Mouse (Mus musculus): ENCODE measurements at regions not wholly inside any gene's neighbourhood (a gene's known extent, or its start where the extent isn't known, plus 50 kb on each side); places are given as distances from the start of the nearest gene placed in this dataset.
"Not testable (repeated sequence)": the region's sequence is repeated elsewhere in the genome, so short reads cannot be mapped to it uniquely, and the experiment has no call there.

- Histone ChIP-seq H3K27me3 (ENCODE audit: control insufficient read depth, insufficient read depth, low read length) (no peaks in the 10 kb centered on the region), H3K36me3 (ENCODE audit: control insufficient read depth, insufficient read depth, low read length) (no peaks in the 10 kb centered on the region), H3K4me2 (ENCODE audit: low read length) (no peak overlapping the region), H3K9ac (replicated peaks; ENCODE audit: low read length) (no peak overlapping the region), H3K27ac (replicated peaks; ENCODE audit: low read depth, low read length) (no peak overlapping the region), H3K9me3 (ENCODE audit: control insufficient read depth, low read length) (no peaks in the 10 kb centered on the region), H3K4me1 (ENCODE audit: control insufficient read depth, insufficient read depth, low read length) (no peaks in the 10 kb centered on the region), H3K4me3 (replicated peaks; ENCODE audit: low read depth, low read length) (no peak overlapping the region)
- ATAC-seq (ENCODE audit: low FRiP score, low TSS enrichment), result no peak
- no peak for DNase-seq
- 61% methylated on average over 25 of the region's 25 CpGs for WGBS
Observed at GRCm38 (mm10) chr10:43667086-43667690, 89.1 kb downstream of the Cd24a start.

- Histone ChIP-seq H3K27ac (replicated peaks; ENCODE audit: low read depth, low read length) (no peak overlapping the region), H3K9ac (replicated peaks; ENCODE audit: low read length) (no peak overlapping the region), H3K27me3 (ENCODE audit: control insufficient read depth, insufficient read depth, low read length) (no peaks in the 10 kb centered on the region), H3K36me3 (ENCODE audit: control insufficient read depth, insufficient read depth, low read length) (no peaks in the 10 kb centered on the region), H3K4me1 (ENCODE audit: control insufficient read depth, insufficient read depth, low read length) (no peaks in the 10 kb centered on the region), H3K4me2 (ENCODE audit: low read length) (no peak overlapping the region), H3K9me3 (ENCODE audit: control insufficient read depth, low read length) (no peaks in the 10 kb centered on the region), H3K4me3 (replicated peaks; ENCODE audit: low read depth, low read length) (no peak overlapping the region)
- DNase-seq (no peak), ATAC-seq (ENCODE audit: low FRiP score, low TSS enrichment) (no peak)
- 86% methylated on average over 11 of the region's 11 CpGs for WGBS
Observed at GRCm38 (mm10) chr10:43667732-43668247, 89.7 kb downstream of the Cd24a start.

GRCm38 (mm10) chr10:43669471-43669870, 91.4 kb downstream of the Cd24a start:
- Histone ChIP-seq H3K27me3 (ENCODE audit: control insufficient read depth, insufficient read depth, low read length) (no peaks in the 10 kb centered on the region), H3K4me1 (ENCODE audit: control insufficient read depth, insufficient read depth, low read length) (no peaks in the 10 kb centered on the region), H3K9me3 (ENCODE audit: control insufficient read depth, low read length) (no peaks in the 10 kb centered on the region), H3K4me2 (ENCODE audit: low read length) (no peak overlapping the region), H3K4me3 (replicated peaks; ENCODE audit: low read depth, low read length) (no peak overlapping the region), H3K36me3 (ENCODE audit: control insufficient read depth, insufficient read depth, low read length) (no peaks in the 10 kb centered on the region), H3K27ac (replicated peaks; ENCODE audit: low read depth, low read length) (no peak overlapping the region), H3K9ac (replicated peaks; ENCODE audit: low read length) (no peak overlapping the region)
- DNase-seq, result no peak
- ATAC-seq (ENCODE audit: low FRiP score, low TSS enrichment), result no peak
- 78% methylated on average over 5 of the region's 5 CpGs for WGBS

DNA sequence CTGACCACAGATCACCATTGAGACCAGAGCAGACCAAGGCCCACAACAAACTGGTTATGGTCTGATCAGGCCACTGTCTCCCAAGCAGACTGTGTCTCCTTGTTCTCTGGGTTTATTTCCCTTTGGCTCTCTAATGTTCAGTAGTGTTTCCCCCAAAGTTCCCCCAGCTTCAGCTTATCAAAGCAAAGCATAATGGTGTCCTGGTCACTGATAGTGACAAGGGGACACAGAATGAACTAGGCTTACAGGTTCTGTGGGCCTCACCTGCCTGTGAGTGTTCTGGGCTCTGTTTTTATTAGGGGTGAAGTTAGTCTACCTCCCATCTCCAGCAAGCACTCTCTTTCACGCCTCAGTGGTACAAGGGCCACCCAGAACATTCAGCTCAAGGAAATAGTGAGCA, 92.7 kb downstream of the Cd24a start:
- DNase-seq, result no peak
- no peak overlapping the region for H3K9ac ChIP-seq (replicated peaks; ENCODE audit: low read length)
- H3K27me3 ChIP-seq (ENCODE audit: control insufficient read depth, insufficient read depth, low read length), result no peaks in the 10 kb centered on the region
- no peak overlapping the region for H3K4me2 ChIP-seq (ENCODE audit: low read length)
- H3K9me3 ChIP-seq (ENCODE audit: control insufficient read depth, low read length), result no peaks in the 10 kb centered on the region
- no peaks in the 10 kb centered on the region for H3K36me3 ChIP-seq (ENCODE audit: control insufficient read depth, insufficient read depth, low read length)
- H3K27ac ChIP-seq (replicated peaks; ENCODE audit: low read depth, low read length), result no peak overlapping the region
- no peak overlapping the region for H3K4me3 ChIP-seq (replicated peaks; ENCODE audit: low read depth, low read length)
- 75% methylated on average over 1 of the region's 1 CpGs for WGBS
- H3K4me1 ChIP-seq (ENCODE audit: control insufficient read depth, insufficient read depth, low read length), result no peaks in the 10 kb centered on the region
- no peak for ATAC-seq (ENCODE audit: low FRiP score, low TSS enrichment)

GRCm38 (mm10) chr10:43671785-43672184, 93.7 kb downstream of the Cd24a start:
- H3K4me1 ChIP-seq (ENCODE audit: control insufficient read depth, insufficient read depth, low read length), result no peaks in the 10 kb centered on the region
- H3K27ac ChIP-seq (replicated peaks; ENCODE audit: low read depth, low read length), result no peak overlapping the region
- DNase-seq (no peak), ATAC-seq (ENCODE audit: low FRiP score, low TSS enrichment) (no peak)
- H3K9me3 ChIP-seq (ENCODE audit: control insufficient read depth, low read length), result no peaks in the 10 kb centered on the region
- H3K27me3 ChIP-seq (ENCODE audit: control insufficient read depth, insufficient read depth, low read length), result no peaks in the 10 kb centered on the region
- H3K36me3 ChIP-seq (ENCODE audit: control insufficient read depth, insufficient read depth, low read length), result no peaks in the 10 kb centered on the region
- no peak overlapping the region for H3K4me3 ChIP-seq (replicated peaks; ENCODE audit: low read depth, low read length)
- no peak overlapping the region for H3K9ac ChIP-seq (replicated peaks; ENCODE audit: low read length)
- no peak overlapping the region for H3K4me2 ChIP-seq (ENCODE audit: low read length)
- WGBS, result 78% methylated on average over 3 of the region's 3 CpGs

DNA sequence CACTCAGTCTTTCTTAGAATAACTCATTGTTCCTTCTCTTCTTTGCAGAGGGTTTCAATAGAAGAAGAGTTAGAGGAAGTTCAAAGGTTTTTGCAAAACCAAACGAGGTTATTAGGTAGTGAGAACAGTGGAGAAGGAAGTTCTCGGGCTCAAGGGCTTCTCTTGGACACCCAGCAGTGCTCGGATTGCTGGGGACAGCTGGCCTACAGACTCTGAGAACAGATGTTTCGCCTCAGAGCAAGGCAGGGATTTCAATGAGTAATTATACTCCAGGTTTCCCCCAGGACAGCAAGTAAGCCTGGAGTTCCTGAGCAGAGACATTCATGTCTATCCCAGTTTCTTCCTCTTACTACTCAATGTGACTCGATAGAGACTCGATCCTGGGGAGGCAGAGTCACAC, 94.4 kb downstream of the Cd24a start:
- Histone ChIP-seq H3K4me2 (ENCODE audit: low read length) (no peak overlapping the region), H3K36me3 (ENCODE audit: control insufficient read depth, insufficient read depth, low read length) (no peaks in the 10 kb centered on the region), H3K27ac (replicated peaks; ENCODE audit: low read depth, low read length) (no peak overlapping the region), H3K4me1 (ENCODE audit: control insufficient read depth, insufficient read depth, low read length) (no peaks in the 10 kb centered on the region), H3K9ac (replicated peaks; ENCODE audit: low read length) (no peak overlapping the region), H3K9me3 (ENCODE audit: control insufficient read depth, low read length) (no peaks in the 10 kb centered on the region), H3K4me3 (replicated peaks; ENCODE audit: low read depth, low read length) (no peak overlapping the region), H3K27me3 (ENCODE audit: control insufficient read depth, insufficient read depth, low read length) (no peaks in the 10 kb centered on the region)
- WGBS, result 63% methylated on average over 6 of the region's 6 CpGs
- ATAC-seq (ENCODE audit: low FRiP score, low TSS enrichment), result no peak
- DNase-seq, result no peak

GRCm38 (mm10) chr10:43674749-43675148, 96.7 kb downstream of the Cd24a start:
- Histone ChIP-seq H3K27me3 (ENCODE audit: control insufficient read depth, insufficient read depth, low read length) (no peaks in the 10 kb centered on the region), H3K4me3 (replicated peaks; ENCODE audit: low read depth, low read length) (no peak overlapping the region), H3K4me1 (ENCODE audit: control insufficient read depth, insufficient read depth, low read length) (no peaks in the 10 kb centered on the region), H3K4me2 (ENCODE audit: low read length) (no peak overlapping the region), H3K27ac (replicated peaks; ENCODE audit: low read depth, low read length) (no peak overlapping the region), H3K9me3 (ENCODE audit: control insufficient read depth, low read length) (no peaks in the 10 kb centered on the region), H3K9ac (replicated peaks; ENCODE audit: low read length) (no peak overlapping the region), H3K36me3 (ENCODE audit: control insufficient read depth, insufficient read depth, low read length) (no peaks in the 10 kb centered on the region)
- DNase-seq, result no peak
- WGBS, result 65% methylated on average over 1 of the region's 1 CpGs
- ATAC-seq (ENCODE audit: low FRiP score, low TSS enrichment), result no peak

GRCm38 (mm10) chr10:43675495-43675894, 97.4 kb downstream of the Cd24a start:
- not testable (repeated sequence) for H3K4me3 ChIP-seq (replicated peaks; ENCODE audit: low read depth, low read length); H3K4me1 ChIP-seq (ENCODE audit: control insufficient read depth, insufficient read depth, low read length); H3K9ac ChIP-seq (replicated peaks; ENCODE audit: low read length); H3K27me3 ChIP-seq (ENCODE audit: control insufficient read depth, insufficient read depth, low read length); DNase-seq; H3K36me3 ChIP-seq (ENCODE audit: control insufficient read depth, insufficient read depth, low read length); ATAC-seq (ENCODE audit: low FRiP score, low TSS enrichment); H3K27ac ChIP-seq (replicated peaks; ENCODE audit: low read depth, low read length); H3K4me2 ChIP-seq (ENCODE audit: low read length); H3K9me3 ChIP-seq (ENCODE audit: control insufficient read depth, low read length)
- 83% methylated on average over 1 of the region's 1 CpGs for WGBS

- 85% methylated on average over 5 of the region's 5 CpGs for WGBS
- Histone ChIP-seq H3K9me3 (ENCODE audit: control insufficient read depth, low read length) (no peaks in the 10 kb centered on the region), H3K4me2 (ENCODE audit: low read length) (no peak overlapping the region), H3K4me1 (ENCODE audit: control insufficient read depth, insufficient read depth, low read length) (no peaks in the 10 kb centered on the region), H3K27ac (replicated peaks; ENCODE audit: low read depth, low read length) (no peak overlapping the region), H3K36me3 (ENCODE audit: control insufficient read depth, insufficient read depth, low read length) (no peaks in the 10 kb centered on the region), H3K9ac (replicated peaks; ENCODE audit: low read length) (no peak overlapping the region), H3K27me3 (ENCODE audit: control insufficient read depth, insufficient read depth, low read length) (no peaks in the 10 kb centered on the region), H3K4me3 (replicated peaks; ENCODE audit: low read depth, low read length) (no peak overlapping the region)
- no peak for DNase-seq
- ATAC-seq (ENCODE audit: low FRiP score, low TSS enrichment), result no peak
Observed at GRCm38 (mm10) chr10:43676289-43676688, 98.2 kb downstream of the Cd24a start.

Data from midbrain, embryonic 14.5 days (tissue).